Mouse (Mus musculus) erythroblast, embryonic 14.5 days (primary cell): ENCODE results near the gene Leng1.

Source experiments
- GATA1 ChIP-seq: IDR thresholded peaks from 2 replicates; pipeline ENCODE4 v1.6.1; 2012; ENCODE audit warnings: low read length, inconsistent platforms, mixed read lengths
- TAL1 ChIP-seq: IDR thresholded peaks from 3 replicates; pipeline ENCODE4 v1.6.1; 2012; ENCODE audit warnings: low read length, inconsistent platforms, mixed read lengths

DNA sequence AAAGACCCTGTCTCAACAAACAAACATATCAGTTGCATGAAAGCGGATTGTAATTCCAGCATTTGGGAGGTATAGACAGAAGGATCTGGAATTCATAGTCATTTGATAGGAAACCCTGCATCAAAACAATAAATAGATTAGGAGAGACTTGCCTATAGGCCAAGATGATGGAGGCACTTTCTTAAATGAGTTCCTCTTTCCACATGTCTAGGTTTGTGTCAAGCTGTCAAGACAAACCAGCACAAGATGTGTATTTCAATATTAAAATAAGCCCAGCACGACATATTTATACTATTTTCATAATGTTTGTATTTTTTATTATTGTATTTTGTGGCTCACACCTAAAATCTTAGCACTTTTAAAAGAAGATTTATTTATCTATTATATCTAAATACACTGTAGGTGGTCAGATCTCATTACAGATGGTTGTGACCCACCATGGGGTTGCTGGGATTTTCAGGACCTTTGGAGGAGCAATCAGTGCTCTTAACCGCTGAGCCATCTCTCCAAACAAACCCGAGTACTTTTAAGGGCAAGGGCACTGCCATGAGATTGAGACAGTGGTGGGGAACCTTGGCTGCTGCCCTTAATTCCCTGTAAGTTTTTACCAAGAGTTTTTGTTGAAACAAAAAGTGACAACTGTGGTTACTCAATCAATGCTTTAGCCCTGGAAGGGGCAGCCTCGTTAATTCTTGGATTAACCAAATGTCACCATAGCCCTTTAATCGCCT is 37.7 kb upstream of the Leng1 start:
- no peak for TF ChIP-seq TAL1
- no peak for TF ChIP-seq GATA1
